Mouse (Mus musculus): ENCODE results near the gene Duox2.

GRCm38 (mm10) chr2:122233759-122234557 is 64.3 kb downstream of the Duox2 start:
- no peak for TF ChIP-seq CTCF (conservative IDR thresholded peaks at IDR 0.05; ENCODE audit: low read length)
- no peak for TF ChIP-seq POU5F1 (IDR thresholded peaks at IDR 0.05; ENCODE audit: borderline replicate concordance, low read length)
- no peak for TF ChIP-seq NANOG (IDR thresholded peaks at IDR 0.05; ENCODE audit: borderline replicate concordance, low read length)
